Mouse (Mus musculus): Measurements from ENCODE around the gene Ttll8.

The Ttll8 gene

GRCm38 (mm10) chr15:88921131-88921991 lies 32.9 kb downstream of the Ttll8 start:
- DNase-seq (ENCODE audit: low spot score) = peak; percentile 95

GRCm38 (mm10) chr15:88920065-88920464 lies 34.2 kb downstream of the Ttll8 start:
- DNase-seq (ENCODE audit: low spot score) = no peak

- no peak for DNase-seq (ENCODE audit: low spot score)
These were observed 34.9 kb downstream of the Ttll8 start for GRCm38 (mm10) chr15:88919328-88919727.

GRCm38 (mm10) chr15:88917126-88917525 lies 37.1 kb downstream of the Ttll8 start:
- DNase-seq (ENCODE audit: low spot score) = no peak

- no peak for DNase-seq (ENCODE audit: low spot score)
These were observed 37.9 kb downstream of the Ttll8 start for GRCm38 (mm10) chr15:88916366-88916765.

- no peak for DNase-seq (ENCODE audit: low spot score)
These were observed 39.2 kb downstream of the Ttll8 start for GRCm38 (mm10) chr15:88915046-88915445.

- no peak for DNase-seq (ENCODE audit: low spot score)
These were observed 47.9 kb downstream of the Ttll8 start for GRCm38 (mm10) chr15:88906347-88906746.

GRCm38 (mm10) chr15:88904056-88904811 lies 50.0 kb downstream of the Ttll8 start:
- no peak for DNase-seq (ENCODE audit: low spot score)

GRCm38 (mm10) chr15:88903086-88903485 lies 51.1 kb downstream of the Ttll8 start:
- peak; percentile 31 for DNase-seq (ENCODE audit: low spot score)

- DNase-seq (ENCODE audit: low spot score) = no peak
These were observed 51.9 kb downstream of the Ttll8 start for GRCm38 (mm10) chr15:88902200-88902875.

- no peak for DNase-seq (ENCODE audit: low spot score)
These were observed 57.8 kb downstream of the Ttll8 start for GRCm38 (mm10) chr15:88896341-88896980.

GRCm38 (mm10) chr15:88895891-88896290 lies 58.3 kb downstream of the Ttll8 start:
- DNase-seq (ENCODE audit: low spot score) = no peak

GRCm38 (mm10) chr15:88895119-88895518 lies 59.1 kb downstream of the Ttll8 start:
- DNase-seq (ENCODE audit: low spot score) = no peak

GRCm38 (mm10) chr15:88892876-88893275 lies 61.3 kb downstream of the Ttll8 start:
- no peak for DNase-seq (ENCODE audit: low spot score)

- no peak for DNase-seq (ENCODE audit: low spot score)
These were observed 62.0 kb downstream of the Ttll8 start for GRCm38 (mm10) chr15:88892252-88892651.

GRCm38 (mm10) chr15:88891676-88892040 lies 62.6 kb downstream of the Ttll8 start:
- DNase-seq (ENCODE audit: low spot score) = no peak

GRCm38 (mm10) chr15:88890751-88891675 lies 63.2 kb downstream of the Ttll8 start:
- peak; percentile 87 for DNase-seq (ENCODE audit: low spot score)

GRCm38 (mm10) chr15:88889994-88890393 lies 64.2 kb downstream of the Ttll8 start:
- DNase-seq (ENCODE audit: low spot score) = no peak

- no peak for DNase-seq (ENCODE audit: low spot score)
These were observed 65.2 kb downstream of the Ttll8 start for GRCm38 (mm10) chr15:88889032-88889431.

GRCm38 (mm10) chr15:88885376-88885775 lies 68.8 kb downstream of the Ttll8 start:
- no peak for DNase-seq (ENCODE audit: low spot score)

GRCm38 (mm10) chr15:88883342-88883741 lies 70.9 kb downstream of the Ttll8 start:
- no peak for DNase-seq (ENCODE audit: low spot score)

All from retina, embryonic 14.5 days (tissue).